Mouse (Mus musculus) forebrain, embryonic 16.5 days (tissue): Measurements from ENCODE around the gene Podn. TPM values are rescaled to one million over a fixed set of nuclear protein-coding genes. Genes with fewer than 3 reads are reported as not detected.
"Not testable (repeated sequence)": the region's sequence is repeated elsewhere in the genome, so short reads cannot be mapped to it uniquely, and the experiment has no call there.

Experiments
- ATAC-seq: fragments of 200-750 bp; cut with Nextera tagmentation; 2 replicates; pipeline ENCODE4 v1.8.0; 2017; ENCODE audit warnings: mild to moderate bottlenecking, moderate library complexity
- H3K27ac ChIP-seq: fragments of 300-500 bp; sonication (generic); 2 replicates; pipeline ENCODE4 v1.5.1; 2014; ENCODE audit warnings: low read length, control low read depth
- H3K27me3 ChIP-seq: fragments of 300-500 bp; sonication (generic); replicated peaks from 2 replicates; pipeline ENCODE4 v1.6.1; 2014; ENCODE audit warnings: low read length; ENCODE audit not compliant: control insufficient read depth, insufficient read depth
- H3K36me3 ChIP-seq: fragments of 300-500 bp; sonication (generic); 2 replicates; pipeline ENCODE4 v1.6.1; 2014; ENCODE audit not compliant: control insufficient read depth, insufficient read depth
- H3K4me1 ChIP-seq: fragments of 300-500 bp; sonication (generic); replicated peaks from 2 replicates; pipeline ENCODE4 v1.6.1; 2014; ENCODE audit warnings: low read length; ENCODE audit not compliant: control insufficient read depth, insufficient read depth
- H3K4me2 ChIP-seq: fragments of 300-500 bp; sonication (generic); 2 replicates; pipeline ENCODE4 v1.6.1; 2014; ENCODE audit warnings: mild to moderate bottlenecking, low read length, control low read depth
- H3K4me3 ChIP-seq: fragments of 300-500 bp; sonication (generic); replicated peaks from 2 replicates; pipeline ENCODE4 v1.5.1; 2014; ENCODE audit warnings: mild to moderate bottlenecking, low read length, control low read depth
- H3K9ac ChIP-seq: fragments of 300-500 bp; sonication (generic); replicated peaks from 2 replicates; pipeline ENCODE4 v1.6.1; 2014; ENCODE audit warnings: low read depth, low read length, control low read depth
- H3K9me3 ChIP-seq: fragments of 300-500 bp; sonication (generic); 2 replicates; pipeline ENCODE4 v1.6.1; 2016; ENCODE audit warnings: low read length; ENCODE audit not compliant: control insufficient read depth
- WGBS: fragments of 180-500 bp; shearing (Covaris S2); extraction: QIAGEN DNeasy Blood & Tissue Kit; methylation state at CpG from one replicate; pipeline ENCODE4 v1.1.7; 2014; 5-methylcytosine and 5-hydroxymethylcytosine counted together
- polyA plus RNA-seq: library from polyadenylated mRNA; unstranded; fragments of >200 nt; fragmentation: Nextera tagmentation; extraction: Ambion mirVana; gene quantifications from 2 replicates; pipeline ENCODE4 v1.2.1, GENCODE M21; 2015

Gene Podn
- polyA plus RNA-seq, 1 experiment from 2014 or later = 0.35 TPM

DNA sequence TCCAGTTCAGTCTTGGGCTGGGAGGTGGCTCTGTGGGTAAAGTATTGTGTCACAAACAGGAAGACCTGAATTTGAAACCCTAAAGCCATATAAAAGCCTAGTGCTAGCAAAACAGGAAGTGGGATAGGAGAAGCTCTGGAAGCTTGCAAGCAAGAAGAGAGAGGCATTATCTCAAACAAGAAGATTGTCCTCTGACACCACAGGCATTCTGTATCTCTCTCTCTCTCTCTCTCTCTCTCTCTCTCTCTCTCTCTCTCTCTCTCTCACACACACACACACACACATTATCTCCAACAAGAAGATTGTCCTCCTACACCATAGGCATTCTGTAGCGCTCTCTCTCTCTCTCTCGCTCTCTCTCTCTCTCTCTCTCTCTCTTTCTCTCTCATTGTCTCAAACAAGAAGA, 13.8 kb downstream of the Podn start:
- Histone ChIP-seq H3K36me3 (no peaks in the 10 kb centered on the region), H3K9ac (no peak overlapping the region), H3K27ac (no peak overlapping the region), H3K4me2 (no peak overlapping the region), H3K27me3 (no peaks in the 10 kb centered on the region), H3K9me3 (no peaks in the 10 kb centered on the region), H3K4me1 (no peaks in the 10 kb centered on the region), H3K4me3 (no peak overlapping the region)
- WGBS = 96% methylated on average over 2 of the region's 2 CpGs
- no peak for ATAC-seq

DNA sequence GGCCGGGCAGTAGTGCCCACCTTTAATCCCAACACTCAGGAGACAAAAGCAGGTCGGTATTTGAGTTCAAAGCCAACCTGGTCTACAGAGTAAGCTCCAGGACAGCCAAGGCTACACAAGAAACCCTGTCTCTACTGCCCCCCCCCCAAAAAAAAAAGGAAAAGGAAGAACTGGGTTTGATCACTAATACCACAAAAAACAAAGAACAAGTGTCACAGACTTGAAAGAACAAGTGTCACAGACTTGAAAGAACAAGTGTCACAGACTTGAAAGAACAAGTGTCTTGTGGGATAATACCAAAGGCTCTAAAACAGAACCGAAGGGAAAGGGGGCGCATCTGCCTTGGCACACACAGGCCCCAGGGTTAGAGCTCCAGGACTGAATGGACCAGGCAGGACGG, 15.4 kb downstream of the Podn start:
- no peaks in the 10 kb centered on the region for H3K27me3 ChIP-seq
- H3K36me3 ChIP-seq = no peaks in the 10 kb centered on the region
- no peak overlapping the region for H3K27ac ChIP-seq
- 72% methylated on average over 5 of the region's 5 CpGs for WGBS
- H3K9me3 ChIP-seq = no peaks in the 10 kb centered on the region
- no peak overlapping the region for H3K4me2 ChIP-seq
- no peaks in the 10 kb centered on the region for H3K4me1 ChIP-seq
- no peak overlapping the region for H3K9ac ChIP-seq
- no peak overlapping the region for H3K4me3 ChIP-seq
- ATAC-seq = no peak

DNA sequence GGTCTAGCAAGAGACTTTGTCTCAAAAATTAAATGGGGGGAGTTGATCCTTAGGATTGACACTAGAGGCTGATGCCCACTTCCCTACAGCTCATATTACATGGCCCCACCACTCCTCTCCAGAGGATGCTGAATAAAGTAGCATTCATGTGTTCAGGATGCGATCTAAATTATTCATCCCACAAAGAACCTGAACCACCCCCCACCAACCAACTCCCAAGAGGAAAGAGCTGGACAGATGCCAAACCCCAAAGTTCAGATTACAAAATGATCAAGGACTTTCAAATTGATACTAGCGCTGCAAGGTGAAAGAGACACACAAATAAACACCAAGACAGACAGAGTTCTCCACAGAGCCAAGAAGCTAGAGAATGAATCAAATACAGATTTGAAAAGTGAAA, 16.5 kb downstream of the Podn start:
- ATAC-seq = no peak
- Histone ChIP-seq H3K9ac (no peak overlapping the region), H3K36me3 (no peaks in the 10 kb centered on the region), H3K27ac (no peak overlapping the region), H3K4me2 (no peak overlapping the region), H3K27me3 (no peaks in the 10 kb centered on the region), H3K4me3 (no peak overlapping the region), H3K4me1 (no peaks in the 10 kb centered on the region), H3K9me3 (no peaks in the 10 kb centered on the region)
- WGBS = 35% methylated on average over 2 of the region's 2 CpGs

DNA sequence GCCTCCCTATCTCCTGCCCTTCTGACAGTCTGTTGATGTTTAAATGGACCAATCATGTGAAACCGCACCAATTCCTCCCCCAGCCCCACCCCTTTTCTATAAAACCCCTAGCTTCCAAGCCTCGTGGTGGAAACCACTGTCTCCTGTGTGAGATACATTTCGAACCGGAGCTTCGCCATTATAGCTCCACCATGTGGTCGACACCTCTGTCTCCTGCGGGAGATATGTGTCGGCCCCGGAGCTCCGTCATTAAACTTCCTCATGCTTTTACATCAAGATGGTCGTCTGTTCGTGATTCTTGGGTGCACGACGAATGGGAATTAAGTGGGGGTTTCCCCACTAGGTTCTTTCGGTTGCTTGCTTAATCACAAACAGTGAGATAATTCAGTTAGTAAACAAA, 17.1 kb downstream of the Podn start:
- 79% methylated on average over 15 of the region's 15 CpGs for WGBS
- H3K27ac ChIP-seq, H3K4me1 ChIP-seq, H3K4me3 ChIP-seq, ATAC-seq, H3K27me3 ChIP-seq, H3K4me2 ChIP-seq, H3K36me3 ChIP-seq, H3K9me3 ChIP-seq, H3K9ac ChIP-seq: not testable (repeated sequence)

DNA sequence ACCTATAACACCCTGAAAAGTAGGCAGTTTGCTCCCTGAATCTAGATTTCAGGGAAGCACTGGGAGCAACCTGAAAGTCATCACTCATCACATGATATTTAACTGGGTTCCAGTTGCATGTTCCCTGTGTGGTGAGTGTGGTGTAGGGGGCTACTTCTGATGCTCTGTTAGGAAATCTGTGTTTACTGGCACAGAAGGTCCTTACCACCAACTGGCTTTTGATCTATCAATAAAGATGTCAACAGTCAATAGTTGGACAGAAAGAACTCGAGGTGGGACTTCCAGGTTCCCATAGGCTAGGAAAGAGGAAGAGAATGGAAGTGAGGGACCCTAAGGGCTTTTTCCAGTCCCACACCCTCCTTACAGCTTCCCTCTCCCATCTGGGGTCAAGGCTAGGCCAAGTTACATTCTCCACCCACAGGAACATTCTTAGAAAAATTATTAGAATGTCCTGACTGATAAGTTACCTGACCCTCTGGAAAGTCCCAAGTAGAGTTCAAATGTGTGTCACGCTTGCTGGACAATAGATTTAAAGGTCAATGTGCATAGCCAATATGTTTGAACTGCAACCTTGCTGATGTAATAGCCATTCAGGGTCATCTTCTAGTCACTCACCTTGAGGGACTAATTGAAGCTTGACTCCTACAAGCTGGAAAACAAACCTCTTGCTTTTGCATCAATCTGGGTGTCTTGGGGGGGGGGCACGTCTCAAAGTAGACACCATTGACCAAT, 18.9 kb downstream of the Podn start:
- no peak overlapping the region for H3K27ac ChIP-seq
- no peaks in the 10 kb centered on the region for H3K27me3 ChIP-seq
- H3K4me3 ChIP-seq = no peak overlapping the region
- 80% methylated on average over 3 of the region's 3 CpGs for WGBS
- H3K4me1 ChIP-seq = no peaks in the 10 kb centered on the region
- no peak for ATAC-seq
- H3K9me3 ChIP-seq = no peaks in the 10 kb centered on the region
- H3K36me3 ChIP-seq = no peaks in the 10 kb centered on the region
- no peak overlapping the region for H3K4me2 ChIP-seq
- no peak overlapping the region for H3K9ac ChIP-seq

DNA sequence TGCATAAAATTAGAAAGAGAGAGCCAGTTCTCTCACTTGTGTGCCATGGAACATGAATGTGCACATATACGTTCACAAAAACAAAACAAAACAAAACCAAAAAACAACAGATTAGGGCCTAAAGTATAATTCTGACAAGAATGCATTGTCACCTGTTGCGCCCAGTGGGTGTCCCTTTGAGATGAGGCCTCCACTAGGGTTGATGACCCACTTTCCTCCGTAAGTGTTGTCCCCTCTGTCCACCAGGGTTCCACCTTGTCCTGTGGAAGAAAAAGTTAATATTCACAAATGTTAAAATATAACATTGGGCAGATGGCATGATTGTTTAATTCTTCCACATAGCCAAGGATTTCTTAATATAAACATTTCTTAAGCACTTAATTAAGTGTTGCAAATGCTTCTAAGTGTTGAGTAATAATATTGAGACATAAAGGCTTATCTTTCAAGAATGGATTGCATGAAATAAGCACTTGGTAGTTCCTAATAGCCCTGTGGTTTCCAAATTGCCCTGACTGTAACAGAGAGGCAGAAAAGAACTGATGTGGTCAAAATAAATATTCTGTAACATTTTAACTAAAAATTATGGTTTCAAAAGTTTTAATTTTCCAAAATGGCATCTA, 21.9 kb downstream of the Podn start:
- Histone ChIP-seq H3K27me3 (no peaks in the 10 kb centered on the region), H3K4me2 (no peak overlapping the region), H3K9ac (no peak overlapping the region), H3K9me3 (no peaks in the 10 kb centered on the region), H3K27ac (no peak overlapping the region), H3K36me3 (no peaks in the 10 kb centered on the region), H3K4me3 (no peak overlapping the region), H3K4me1 (peaks cover 10% of the 10 kb centered on the region)
- 85% methylated on average over 3 of the region's 3 CpGs for WGBS
- no peak for ATAC-seq

DNA sequence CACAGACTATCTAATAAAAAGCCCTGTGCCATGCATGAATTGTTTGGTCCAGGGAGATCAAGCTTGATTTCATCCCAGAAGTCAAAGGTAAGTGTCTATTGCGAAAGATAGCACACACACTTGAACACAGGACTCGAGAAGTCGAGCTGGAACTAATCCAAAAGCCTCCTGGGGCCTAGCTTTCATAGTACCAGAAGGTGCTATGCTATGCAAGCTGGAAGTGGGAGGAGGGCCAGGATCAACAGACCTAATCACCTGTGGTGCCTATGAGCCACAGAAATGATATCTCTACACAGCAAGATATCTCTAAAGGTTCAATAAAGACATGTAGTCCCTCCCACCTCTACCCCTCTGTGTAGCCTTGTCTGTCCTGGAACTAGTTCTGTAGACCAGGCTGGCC, 24.2 kb downstream of the Podn start:
- Histone ChIP-seq H3K4me1 (peaks cover 10% of the 10 kb centered on the region), H3K27me3 (no peaks in the 10 kb centered on the region), H3K9ac (no peak overlapping the region), H3K4me3 (no peak overlapping the region), H3K9me3 (no peaks in the 10 kb centered on the region), H3K4me2 (no peak overlapping the region), H3K36me3 (no peaks in the 10 kb centered on the region), H3K27ac (no peak overlapping the region)
- no peak for ATAC-seq
- WGBS = 92% methylated on average over 3 of the region's 3 CpGs

DNA sequence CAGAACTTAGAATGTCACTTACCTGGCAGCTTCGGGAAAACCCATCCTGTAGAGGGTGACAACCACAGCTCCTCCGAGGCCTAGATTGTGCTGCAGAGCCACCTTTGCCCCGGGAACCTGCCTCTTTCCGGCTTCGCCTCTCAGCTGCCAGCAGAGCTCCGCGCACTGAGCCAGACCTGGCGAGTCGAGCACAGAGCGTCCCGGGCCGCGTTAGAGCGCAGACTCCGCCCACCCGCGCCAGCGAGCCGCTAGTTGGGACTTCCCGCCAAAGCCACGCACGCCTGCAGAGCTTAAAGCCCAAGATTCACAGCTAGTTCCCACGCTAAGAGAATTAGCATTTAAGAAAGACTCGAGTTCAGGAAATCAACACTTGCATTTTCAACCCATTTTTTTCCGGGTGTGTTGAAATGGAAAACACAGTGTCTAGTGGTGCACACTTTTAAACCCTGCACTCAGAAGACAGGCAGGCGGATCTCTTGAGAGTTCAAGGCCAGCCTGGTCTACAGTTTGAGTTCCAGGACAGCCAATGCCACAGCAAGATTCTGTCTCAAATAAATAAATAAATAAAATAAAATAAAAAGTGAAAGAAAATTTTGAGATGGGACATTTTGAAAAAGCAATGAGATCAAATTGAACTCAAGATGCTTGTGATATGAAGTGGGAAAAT, 24.9 kb downstream of the Podn start:
- peak overlapping the region; percentile 60 for H3K9ac ChIP-seq
- H3K4me1 ChIP-seq = peaks cover 10% of the 10 kb centered on the region
- H3K4me3 ChIP-seq = peak overlapping the region; percentile 64
- H3K27ac ChIP-seq = no peak overlapping the region
- WGBS = 2% methylated on average over 26 of the region's 26 CpGs
- peak; percentile 100 for ATAC-seq
- no peaks in the 10 kb centered on the region for H3K36me3 ChIP-seq
- H3K9me3 ChIP-seq = no peaks in the 10 kb centered on the region
- no peaks in the 10 kb centered on the region for H3K27me3 ChIP-seq
- peak overlapping the region; percentile 92 for H3K4me2 ChIP-seq

DNA sequence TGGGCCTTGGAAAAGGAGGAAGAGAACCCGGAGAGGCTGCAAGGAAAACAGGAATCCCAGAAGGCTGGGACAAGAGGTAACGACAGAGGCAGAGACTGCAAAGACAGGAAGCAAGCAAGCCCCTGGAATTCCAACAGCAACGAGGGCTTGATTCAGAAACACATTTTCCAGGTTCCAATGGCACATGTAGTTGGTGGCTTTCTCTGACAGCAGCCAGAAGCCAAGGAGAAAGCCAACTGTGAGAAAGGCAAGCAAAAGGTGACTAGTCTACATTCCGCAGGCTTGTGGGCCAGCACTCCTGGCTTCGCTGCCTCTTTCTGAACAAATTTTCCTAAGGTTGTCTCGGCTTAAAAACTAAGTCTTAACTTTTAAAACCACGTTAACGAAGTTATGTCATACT, 25.5 kb downstream of the Podn start:
- Histone ChIP-seq H3K27ac (no peak overlapping the region), H3K27me3 (no peaks in the 10 kb centered on the region), H3K4me1 (peaks cover 10% of the 10 kb centered on the region), H3K4me3 (peak overlapping the region; percentile 64), H3K9me3 (no peaks in the 10 kb centered on the region), H3K9ac (peak overlapping the region; percentile 60), H3K4me2 (peak overlapping the region; percentile 92), H3K36me3 (peaks cover 4% of the 10 kb centered on the region; the same call in 1 of the 2 replicates)
- 9% methylated on average over 8 of the region's 8 CpGs for WGBS
- ATAC-seq = no peak
